Mouse (Mus musculus) kidney, postnatal 36 days (tissue): ENCODE results near the gene Bsdc1.

Experiments used
- DNase-seq, 2 experiments: peaks; one replicate each; pipeline ENCODE4 v3.0.0; 2021 to 2022; ENCODE audit warnings: mixed read lengths in 2 of 2

The Bsdc1 gene

GRCm38 (mm10) chr4:129481090-129481489 lies 19.7 kb downstream of the Bsdc1 start:
- no peak for DNase-seq

GRCm38 (mm10) chr4:129490972-129491880 lies 29.8 kb downstream of the Bsdc1 start, which contains the start of the genes Tssk3 and Fam229a:
Tssk3 (minus strand) TSS chr4:129491022.
Fam229a (plus strand) TSS chr4:129491190.
- DNase-seq: peak; percentile 38 to 69

- DNase-seq: peak; percentile 38 to 61
Observed at GRCm38 (mm10) chr4:129494681-129495080, 33.3 kb downstream of the Bsdc1 start.

- peak; percentile 31 to 33 for DNase-seq
Observed at GRCm38 (mm10) chr4:129495672-129496562, 34.5 kb downstream of the Bsdc1 start.

GRCm38 (mm10) chr4:129496631-129497030 lies 35.2 kb downstream of the Bsdc1 start:
- DNase-seq: peak; percentile 63 to 74

GRCm38 (mm10) chr4:129498941-129499340 lies 37.6 kb downstream of the Bsdc1 start:
- peak; percentile 21 to 32 for DNase-seq

GRCm38 (mm10) chr4:129500017-129500416 lies 38.6 kb downstream of the Bsdc1 start:
- no peak for DNase-seq

GRCm38 (mm10) chr4:129500607-129501566 lies 39.5 kb downstream of the Bsdc1 start:
- DNase-seq: peak; percentile 91 to 94

GRCm38 (mm10) chr4:129502327-129502888 lies 41.0 kb downstream of the Bsdc1 start:
- DNase-seq: no peak

- DNase-seq: peak; percentile 32 to 53
Observed at GRCm38 (mm10) chr4:129502901-129503444, 41.6 kb downstream of the Bsdc1 start.

- DNase-seq: no peak
Observed at GRCm38 (mm10) chr4:129505511-129505910, 44.1 kb downstream of the Bsdc1 start.

GRCm38 (mm10) chr4:129507434-129508236 lies 46.3 kb downstream of the Bsdc1 start:
- no peak for DNase-seq

- DNase-seq: no peak
Observed at GRCm38 (mm10) chr4:129508237-129508515, 46.8 kb downstream of the Bsdc1 start.

- peak; percentile 46 to 49 for DNase-seq
Observed at GRCm38 (mm10) chr4:129508834-129509600, 47.6 kb downstream of the Bsdc1 start.

GRCm38 (mm10) chr4:129509650-129510049 lies 48.3 kb downstream of the Bsdc1 start:
- DNase-seq: no peak

- DNase-seq: no peak
Observed at GRCm38 (mm10) chr4:129510723-129511412, 49.5 kb downstream of the Bsdc1 start.

GRCm38 (mm10) chr4:129511413-129512096 lies 50.2 kb downstream of the Bsdc1 start:
- DNase-seq: no peak

GRCm38 (mm10) chr4:129513086-129513767 lies 51.8 kb downstream of the Bsdc1 start, which contains the start of gene Marcksl1:
Marcksl1 (plus strand) TSS chr4:129513581.
- DNase-seq: peak; percentile 90 to 94
